Mouse (Mus musculus): ENCODE data around the gene Mettl25. TPM values are rescaled to one million over a fixed set of nuclear protein-coding genes. Genes with fewer than 3 reads are reported as not detected.
A peak's percentile ranks its signal among the peaks of the same experiment; 100 is the strongest.

Mettl25 gene
- polyA plus RNA-seq, 1 experiment from 2014 or later: 11.3 TPM

DNA sequence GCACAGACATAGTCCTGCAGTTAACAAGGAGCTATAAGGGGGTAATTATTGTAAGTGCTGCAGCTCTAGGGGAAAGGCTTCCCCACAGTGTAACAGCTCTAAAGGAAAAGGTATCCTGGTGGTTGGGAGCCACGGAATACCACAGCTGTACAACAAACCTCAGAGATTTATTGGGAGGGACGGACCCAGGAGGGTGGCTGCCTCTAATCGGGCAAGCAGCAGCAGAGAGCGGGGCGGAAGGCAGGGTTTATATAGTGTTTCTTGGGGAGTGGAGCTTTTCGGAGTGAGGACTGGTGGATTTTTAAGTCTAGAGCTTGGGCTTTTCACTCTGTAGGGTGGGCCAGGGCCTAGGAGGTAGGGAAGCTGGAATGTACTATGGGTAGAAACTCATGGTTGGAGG, 40.0 kb downstream of the Mettl25 start:
- WGBS: 55% methylated on average over 6 of the region's 6 CpGs
- Histone ChIP-seq H3K9me3 (ENCODE audit: control insufficient read depth, low read length) (no peaks in the 10 kb centered on the region), H3K27ac (ENCODE audit: low read length) (no peak overlapping the region), H3K4me3 (ENCODE audit: low read length) (no peak overlapping the region), H3K4me1 (ENCODE audit: control insufficient read depth, insufficient read depth, low read length) (no peaks in the 10 kb centered on the region), H3K4me2 (ENCODE audit: low read depth, low read length) (no peak overlapping the region), H3K9ac (ENCODE audit: low read depth, low read length) (no peak overlapping the region), H3K27me3 (replicated peaks; ENCODE audit: control insufficient read depth, insufficient read depth, low read length) (no peaks in the 10 kb centered on the region), H3K36me3 (ENCODE audit: control insufficient read depth, insufficient read depth, low read length) (no peaks in the 10 kb centered on the region)
- ATAC-seq: no peak

GRCm38 (mm10) chr10:105797250-105797924, 43.8 kb downstream of the Mettl25 start:
- no peak overlapping the region for H3K4me2 ChIP-seq (ENCODE audit: low read depth, low read length)
- no peak overlapping the region for H3K27ac ChIP-seq (ENCODE audit: low read length)
- H3K9me3 ChIP-seq (ENCODE audit: control insufficient read depth, low read length): no peaks in the 10 kb centered on the region
- no peaks in the 10 kb centered on the region for H3K27me3 ChIP-seq (replicated peaks; ENCODE audit: control insufficient read depth, insufficient read depth, low read length)
- H3K36me3 ChIP-seq (ENCODE audit: control insufficient read depth, insufficient read depth, low read length): no peaks in the 10 kb centered on the region
- no peaks in the 10 kb centered on the region for H3K4me1 ChIP-seq (ENCODE audit: control insufficient read depth, insufficient read depth, low read length)
- WGBS: 62% methylated on average over 8 of the region's 8 CpGs
- no peak overlapping the region for H3K9ac ChIP-seq (ENCODE audit: low read depth, low read length)
- ATAC-seq: peak; percentile 57; the same call in 1 of the 2 replicates
- no peak overlapping the region for H3K4me3 ChIP-seq (ENCODE audit: low read length)

DNA sequence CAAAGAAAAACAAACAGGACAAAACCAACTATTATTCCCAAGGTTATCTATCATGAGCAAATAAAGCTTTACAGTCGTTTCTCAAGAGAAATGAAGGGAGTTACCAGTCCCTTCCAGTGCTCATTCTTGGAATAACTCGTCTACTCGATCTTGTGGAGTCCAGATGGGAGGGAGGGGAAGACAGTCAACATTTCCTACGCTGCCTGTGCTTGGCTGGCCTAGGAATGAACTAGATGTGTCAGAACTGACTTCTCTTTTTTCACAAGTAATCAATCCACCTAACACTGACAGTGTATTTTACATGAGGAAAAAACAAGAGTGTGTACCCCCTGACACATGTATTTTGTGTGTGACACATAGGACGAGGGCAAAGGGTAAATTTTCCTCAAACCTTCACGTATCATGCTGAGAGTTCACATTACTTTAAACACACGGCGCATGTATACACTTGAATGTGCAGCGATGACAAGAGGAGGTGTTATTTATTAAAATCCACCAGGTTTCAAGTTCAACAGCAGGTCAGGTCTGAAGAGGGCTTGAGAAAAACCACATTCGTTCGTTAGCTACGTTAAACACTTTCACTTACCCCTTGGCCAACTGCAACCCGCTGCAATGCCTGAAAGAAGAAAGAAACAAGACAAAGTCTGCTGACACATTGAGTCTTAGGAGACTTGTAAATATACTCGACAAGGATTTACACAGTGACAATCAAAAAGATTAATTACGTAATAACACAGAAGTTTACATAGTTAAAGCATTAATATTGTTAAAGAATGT, 47.2 kb downstream of the Mettl25 start:
- Histone ChIP-seq H3K4me1 (ENCODE audit: control insufficient read depth, insufficient read depth, low read length) (no peaks in the 10 kb centered on the region), H3K9me3 (ENCODE audit: control insufficient read depth, low read length) (no peaks in the 10 kb centered on the region), H3K4me2 (ENCODE audit: low read depth, low read length) (no peak overlapping the region), H3K4me3 (ENCODE audit: low read length) (no peak overlapping the region), H3K9ac (ENCODE audit: low read depth, low read length) (no peak overlapping the region), H3K27me3 (replicated peaks; ENCODE audit: control insufficient read depth, insufficient read depth, low read length) (no peaks in the 10 kb centered on the region), H3K36me3 (ENCODE audit: control insufficient read depth, insufficient read depth, low read length) (no peaks in the 10 kb centered on the region), H3K27ac (ENCODE audit: low read length) (peak overlapping the region; percentile 31; the same call in 1 of the 2 replicates)
- ATAC-seq: peak; percentile 55
- WGBS: 45% methylated on average over 15 of the region's 15 CpGs

- no peak overlapping the region for H3K4me2 ChIP-seq (ENCODE audit: low read depth, low read length)
- ATAC-seq: no peak
- WGBS: 85% methylated on average over 17 of the region's 17 CpGs
- no peak overlapping the region for H3K9ac ChIP-seq (ENCODE audit: low read depth, low read length)
- H3K4me3 ChIP-seq (ENCODE audit: low read length): no peak overlapping the region
- H3K27ac ChIP-seq (ENCODE audit: low read length): no peak overlapping the region
- H3K36me3 ChIP-seq (ENCODE audit: control insufficient read depth, insufficient read depth, low read length): peaks cover 3% of the 10 kb centered on the region; the same call in 1 of the 2 replicates
- no peaks in the 10 kb centered on the region for H3K4me1 ChIP-seq (ENCODE audit: control insufficient read depth, insufficient read depth, low read length)
- no peaks in the 10 kb centered on the region for H3K27me3 ChIP-seq (replicated peaks; ENCODE audit: control insufficient read depth, insufficient read depth, low read length)
- H3K9me3 ChIP-seq (ENCODE audit: control insufficient read depth, low read length): no peaks in the 10 kb centered on the region
Observed at GRCm38 (mm10) chr10:105788744-105789486, 52.3 kb downstream of the Mettl25 start.

- no peak overlapping the region for H3K9ac ChIP-seq (ENCODE audit: low read depth, low read length)
- H3K27me3 ChIP-seq (replicated peaks; ENCODE audit: control insufficient read depth, insufficient read depth, low read length): no peaks in the 10 kb centered on the region
- no peak overlapping the region for H3K27ac ChIP-seq (ENCODE audit: low read length)
- 61% methylated on average over 8 of the region's 8 CpGs for WGBS
- H3K4me1 ChIP-seq (ENCODE audit: control insufficient read depth, insufficient read depth, low read length): no peaks in the 10 kb centered on the region
- peak; percentile 62; the same call in 1 of the 2 replicates for ATAC-seq
- H3K4me3 ChIP-seq (ENCODE audit: low read length): no peak overlapping the region
- H3K36me3 ChIP-seq (ENCODE audit: control insufficient read depth, insufficient read depth, low read length): peaks cover 3% of the 10 kb centered on the region; the same call in 1 of the 2 replicates
- no peaks in the 10 kb centered on the region for H3K9me3 ChIP-seq (ENCODE audit: control insufficient read depth, low read length)
- no peak overlapping the region for H3K4me2 ChIP-seq (ENCODE audit: low read depth, low read length)
Observed at GRCm38 (mm10) chr10:105783766-105784165, 57.4 kb downstream of the Mettl25 start.

DNA sequence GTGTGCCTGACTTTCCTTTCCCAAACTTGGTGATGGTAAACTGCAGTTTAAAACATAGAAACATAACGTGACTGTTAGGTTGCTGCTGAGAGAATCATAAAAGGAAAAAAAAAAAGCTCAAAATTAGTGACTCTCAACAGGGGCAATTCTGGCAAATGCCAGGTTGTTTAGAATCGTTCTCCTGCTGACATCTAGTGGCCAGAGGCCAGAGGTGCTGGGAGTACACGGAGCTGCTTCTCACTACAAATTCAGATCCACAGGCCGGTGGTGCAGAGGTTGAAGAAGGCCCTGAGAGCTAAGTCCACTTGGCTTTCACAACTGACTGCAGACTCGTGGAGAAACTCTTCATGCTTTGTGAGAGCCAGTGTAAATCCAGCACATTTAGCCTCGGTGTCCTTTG, 66.8 kb downstream of the Mettl25 start:
- no peak overlapping the region for H3K27ac ChIP-seq (ENCODE audit: low read length)
- no peaks in the 10 kb centered on the region for H3K27me3 ChIP-seq (replicated peaks; ENCODE audit: control insufficient read depth, insufficient read depth, low read length)
- H3K9ac ChIP-seq (ENCODE audit: low read depth, low read length): no peak overlapping the region
- H3K4me1 ChIP-seq (ENCODE audit: control insufficient read depth, insufficient read depth, low read length): no peaks in the 10 kb centered on the region
- no peak overlapping the region for H3K4me3 ChIP-seq (ENCODE audit: low read length)
- no peaks in the 10 kb centered on the region for H3K9me3 ChIP-seq (ENCODE audit: control insufficient read depth, low read length)
- no peak overlapping the region for H3K4me2 ChIP-seq (ENCODE audit: low read depth, low read length)
- H3K36me3 ChIP-seq (ENCODE audit: control insufficient read depth, insufficient read depth, low read length): no peaks in the 10 kb centered on the region
- peak; percentile 88 for ATAC-seq
- WGBS: 11% methylated on average over 6 of the region's 6 CpGs

DNA sequence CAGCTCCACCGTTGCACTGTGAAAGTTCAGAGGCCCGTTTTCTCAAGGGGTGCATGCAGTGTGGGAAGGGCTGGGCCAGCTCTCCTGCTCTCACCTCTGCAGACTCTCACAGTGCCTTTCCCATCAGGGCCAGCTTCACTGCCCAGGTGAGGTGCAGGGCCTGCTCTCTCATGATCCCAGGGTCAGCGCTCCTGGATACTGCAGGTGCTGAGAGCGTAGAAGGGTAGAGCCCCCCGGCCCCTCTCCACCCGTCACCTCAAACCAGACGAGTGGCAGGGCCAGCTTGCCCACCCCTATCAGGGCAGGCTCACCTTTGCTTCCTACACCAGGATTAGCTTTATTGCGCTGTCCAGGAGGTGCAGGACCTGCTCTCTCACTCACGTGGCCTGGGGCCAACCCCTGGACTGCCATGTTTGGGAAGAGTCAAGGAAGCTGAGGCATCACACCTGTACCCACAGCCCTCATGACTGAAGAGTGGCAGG, 68.3 kb downstream of the Mettl25 start:
- 91% methylated on average over 9 of the region's 9 CpGs for WGBS
- no peak overlapping the region for H3K4me2 ChIP-seq (ENCODE audit: low read depth, low read length)
- no peak overlapping the region for H3K4me3 ChIP-seq (ENCODE audit: low read length)
- ATAC-seq: no peak
- H3K27me3 ChIP-seq (replicated peaks; ENCODE audit: control insufficient read depth, insufficient read depth, low read length): no peaks in the 10 kb centered on the region
- H3K9ac ChIP-seq (ENCODE audit: low read depth, low read length): no peak overlapping the region
- no peak overlapping the region for H3K27ac ChIP-seq (ENCODE audit: low read length)
- no peaks in the 10 kb centered on the region for H3K4me1 ChIP-seq (ENCODE audit: control insufficient read depth, insufficient read depth, low read length)
- no peaks in the 10 kb centered on the region for H3K36me3 ChIP-seq (ENCODE audit: control insufficient read depth, insufficient read depth, low read length)
- H3K9me3 ChIP-seq (ENCODE audit: control insufficient read depth, low read length): no peaks in the 10 kb centered on the region

DNA sequence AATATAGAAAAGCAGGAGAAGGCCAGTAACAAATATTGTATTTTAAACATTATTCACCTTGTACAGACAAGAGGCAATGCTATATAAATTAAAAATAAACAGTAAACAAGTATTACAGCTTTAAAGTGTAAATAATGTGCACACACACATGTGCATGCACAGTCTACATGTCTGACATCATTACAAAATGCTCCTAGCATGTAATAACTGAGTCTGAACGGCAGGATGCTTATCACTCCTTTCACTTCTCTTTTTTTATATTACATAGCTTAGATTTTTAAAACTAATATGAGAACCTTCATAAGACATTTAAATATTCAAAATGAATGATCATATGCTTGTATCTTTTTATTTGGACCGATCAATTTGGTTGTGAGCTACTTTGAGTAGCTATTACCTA, 77.2 kb downstream of the Mettl25 start:
- H3K4me1 ChIP-seq (ENCODE audit: control insufficient read depth, insufficient read depth, low read length): no peaks in the 10 kb centered on the region
- no peaks in the 10 kb centered on the region for H3K27me3 ChIP-seq (replicated peaks; ENCODE audit: control insufficient read depth, insufficient read depth, low read length)
- no peak for ATAC-seq
- H3K9me3 ChIP-seq (ENCODE audit: control insufficient read depth, low read length): no peaks in the 10 kb centered on the region
- H3K4me3 ChIP-seq (ENCODE audit: low read length): no peak overlapping the region
- no peaks in the 10 kb centered on the region for H3K36me3 ChIP-seq (ENCODE audit: control insufficient read depth, insufficient read depth, low read length)
- no peak overlapping the region for H3K27ac ChIP-seq (ENCODE audit: low read length)
- H3K9ac ChIP-seq (ENCODE audit: low read depth, low read length): no peak overlapping the region
- 83% methylated on average over 2 of the region's 2 CpGs for WGBS
- no peak overlapping the region for H3K4me2 ChIP-seq (ENCODE audit: low read depth, low read length)

- Histone ChIP-seq H3K27ac (ENCODE audit: low read length) (no peak overlapping the region), H3K4me3 (ENCODE audit: low read length) (no peak overlapping the region), H3K27me3 (replicated peaks; ENCODE audit: control insufficient read depth, insufficient read depth, low read length) (no peaks in the 10 kb centered on the region), H3K9ac (ENCODE audit: low read depth, low read length) (no peak overlapping the region), H3K4me1 (ENCODE audit: control insufficient read depth, insufficient read depth, low read length) (no peaks in the 10 kb centered on the region), H3K36me3 (ENCODE audit: control insufficient read depth, insufficient read depth, low read length) (no peaks in the 10 kb centered on the region), H3K4me2 (ENCODE audit: low read depth, low read length) (no peak overlapping the region), H3K9me3 (ENCODE audit: control insufficient read depth, low read length) (no peaks in the 10 kb centered on the region)
- WGBS: 47% methylated on average over 2 of the region's 2 CpGs
- no peak for ATAC-seq
Observed at GRCm38 (mm10) chr10:105760460-105760859, 80.7 kb downstream of the Mettl25 start.
